Mouse (Mus musculus): ENCODE measurements at regions not wholly inside any gene's neighbourhood (a gene's known extent, or its start where the extent isn't known, plus 50 kb on each side); places are given as distances from the start of the nearest gene placed in this dataset.

DNA sequence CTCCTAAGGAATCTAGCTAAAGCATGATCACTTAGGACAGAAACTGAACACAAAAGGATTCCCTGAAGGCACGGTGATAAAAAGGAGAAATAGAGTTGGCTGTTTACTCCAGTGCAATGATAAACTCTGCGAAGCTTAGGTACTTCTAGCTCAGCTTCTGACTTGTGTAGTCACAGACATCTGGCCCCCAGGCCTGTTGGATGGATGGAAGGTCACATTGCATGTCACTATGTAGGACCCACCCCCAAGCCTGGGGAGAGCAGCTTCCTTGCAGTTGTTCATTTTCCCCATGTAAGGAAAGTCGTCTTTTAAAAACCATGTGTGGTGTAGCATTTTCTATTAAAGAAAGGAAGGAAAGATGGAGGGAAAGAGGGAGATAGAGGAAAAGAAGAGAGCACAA, 623.0 kb upstream of the Cdh11 start:
- TF ChIP-seq CTCF (IDR thresholded peaks at IDR 0.05; ENCODE audit: borderline replicate concordance, insufficient read depth, low read length) (no peak), POLR2A (IDR thresholded peaks at IDR 0.05; ENCODE audit: low read depth, low read length) (no peak)
